Mouse (Mus musculus) forebrain, embryonic 14.5 days (tissue): ENCODE data around the gene Gsk3a. TPM values are rescaled to one million over a fixed set of nuclear protein-coding genes. Genes with fewer than 3 reads are reported as not detected.

ENCODE experiments used
- ATAC-seq: fragments of 200-750 bp; cut with Nextera tagmentation; 2 replicates; pipeline ENCODE4 v1.8.0; 2017; ENCODE audit warnings: mild to moderate bottlenecking, moderate library complexity
- DNase-seq: peaks from one replicate; pipeline ENCODE4 v3.0.0-alpha.2; 2015; ENCODE audit warnings: low spot score
- H3K27ac ChIP-seq: fragments of 300-500 bp; sonication (generic); 2 replicates; pipeline ENCODE4 v1.5.1; 2014; ENCODE audit warnings: low read depth, mild to moderate bottlenecking, control low read depth, low read length, moderate library complexity
- H3K27me3 ChIP-seq: fragments of 300-500 bp; sonication (generic); replicated peaks from 2 replicates; pipeline ENCODE4 v1.6.1; 2014; ENCODE audit warnings: low read length, control low read depth, mixed read lengths; ENCODE audit not compliant: control insufficient read depth, insufficient read depth
- H3K36me3 ChIP-seq: fragments of 300-500 bp; sonication (generic); 2 replicates; pipeline ENCODE4 v1.6.1; 2014; ENCODE audit warnings: low read length, control low read depth; ENCODE audit not compliant: control insufficient read depth, insufficient read depth
- H3K4me1 ChIP-seq: fragments of 300-500 bp; sonication (generic); 2 replicates; pipeline ENCODE4 v1.6.1; 2014; ENCODE audit warnings: antibody characterized with exemption, low read length, control low read depth; ENCODE audit not compliant: control insufficient read depth, insufficient read depth
- H3K4me2 ChIP-seq: fragments of 300-500 bp; sonication (generic); 2 replicates; pipeline ENCODE4 v1.6.1; 2014; ENCODE audit warnings: mild to moderate bottlenecking, control low read depth, low read length
- H3K4me3 ChIP-seq: fragments of 300-500 bp; sonication (generic); 2 replicates; pipeline ENCODE4 v1.5.1; 2014; ENCODE audit warnings: low read depth, low read length, control low read depth
- H3K9ac ChIP-seq: fragments of 300-500 bp; sonication (generic); 2 replicates; pipeline ENCODE4 v1.6.1; 2014; ENCODE audit warnings: mild to moderate bottlenecking, low read length, control low read depth, moderate library complexity
- H3K9me3 ChIP-seq: fragments of 300-500 bp; sonication (generic); replicated peaks from 2 replicates; pipeline ENCODE4 v1.6.1; 2016; ENCODE audit warnings: low read length, control low read depth, mixed read lengths; ENCODE audit not compliant: control insufficient read depth
- WGBS: fragments of 180-500 bp; shearing (Covaris S2); extraction: QIAGEN DNeasy Blood & Tissue Kit; methylation state at CpG from one replicate; pipeline ENCODE4 v1.1.7; 2014; 5-methylcytosine and 5-hydroxymethylcytosine counted together
- polyA plus RNA-seq: library from polyadenylated mRNA; unstranded; fragments of >200 nt; fragmentation: Nextera tagmentation; extraction: Ambion mirVana; gene quantifications from 2 replicates; pipeline ENCODE4 v1.2.1, GENCODE M21; 2014

Gene Gsk3a
- polyA plus RNA-seq, 1 experiment from 2014 or later = 20.2 TPM

DNA sequence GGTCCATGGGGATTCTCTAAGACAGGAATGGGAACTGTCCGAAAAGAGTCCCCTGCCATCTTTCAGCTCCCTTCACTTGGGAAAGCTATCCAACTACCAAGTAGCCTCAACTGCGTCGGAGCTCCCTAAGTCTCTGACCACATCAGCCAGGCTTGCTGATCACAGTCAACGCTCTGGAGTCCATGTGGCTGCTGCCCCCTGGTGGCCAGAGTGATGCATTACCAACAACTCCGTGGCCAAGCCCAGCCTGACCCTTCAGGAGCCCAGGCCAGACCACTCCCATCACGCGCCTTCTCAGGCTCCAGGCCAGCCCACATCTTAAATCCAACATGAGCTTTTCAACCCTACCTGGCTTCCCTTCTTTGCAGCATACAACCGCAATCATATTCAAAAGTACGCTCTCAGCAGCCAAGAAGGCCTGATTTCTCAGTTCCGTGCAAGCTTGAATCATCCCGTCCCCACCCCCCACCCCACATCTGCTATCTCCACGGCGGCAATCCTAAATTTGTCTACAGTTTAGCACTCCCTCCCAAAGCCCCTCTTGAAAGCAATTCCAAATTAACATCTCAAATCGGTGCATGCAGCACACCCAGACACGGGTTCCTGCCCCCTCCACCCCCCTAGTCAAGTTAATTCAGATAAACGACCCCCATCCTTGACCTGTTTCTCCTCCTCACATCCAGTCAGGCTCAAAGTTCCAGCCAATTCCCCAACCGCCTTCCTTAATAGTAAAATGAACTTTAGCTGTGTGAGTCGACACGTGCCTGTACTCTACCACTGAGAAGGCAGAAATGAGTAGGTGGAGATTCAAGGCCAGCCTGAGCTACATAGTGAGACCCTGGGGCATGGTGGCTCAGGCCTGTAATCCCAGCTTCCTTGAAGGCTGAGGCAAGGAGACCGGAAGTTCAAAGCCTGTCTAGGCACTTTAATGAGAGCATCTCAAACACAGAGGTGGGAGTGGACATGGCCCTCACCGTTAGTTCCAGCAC lies 49.7 kb downstream of the Gsk3a start:
- H3K4me1 ChIP-seq = no peaks in the 10 kb centered on the region
- no peaks in the 10 kb centered on the region for H3K36me3 ChIP-seq
- H3K9me3 ChIP-seq = no peaks in the 10 kb centered on the region
- no peak overlapping the region for H3K4me3 ChIP-seq
- no peak overlapping the region for H3K27ac ChIP-seq
- no peak overlapping the region for H3K4me2 ChIP-seq
- H3K27me3 ChIP-seq = peaks cover 8% of the 10 kb centered on the region
- peak; percentile 92 for DNase-seq
- WGBS = 31% methylated on average over 21 of the region's 21 CpGs
- ATAC-seq = peak; percentile 86
- no peak overlapping the region for H3K9ac ChIP-seq

DNA sequence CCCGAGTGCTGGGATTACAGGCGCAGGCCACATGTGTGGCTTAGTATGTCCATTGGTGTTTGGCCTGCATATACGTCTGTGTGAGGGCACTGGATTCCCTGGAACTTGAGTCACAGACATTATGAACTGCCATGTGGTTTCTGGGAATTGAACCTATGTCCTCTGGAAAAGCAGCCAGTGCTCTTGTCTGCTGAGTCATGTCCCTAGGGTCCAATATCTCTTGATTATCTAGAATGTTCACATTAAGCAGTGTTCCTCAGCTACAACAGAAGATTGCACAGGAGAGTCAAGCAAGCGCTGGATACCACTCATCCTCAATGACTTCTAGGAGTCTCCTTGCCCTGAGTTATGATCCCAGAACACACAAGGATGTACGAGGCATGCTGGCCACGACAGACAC lies 53.6 kb downstream of the Gsk3a start:
- Histone ChIP-seq H3K36me3 (no peaks in the 10 kb centered on the region), H3K4me3 (no peak overlapping the region), H3K9ac (no peak overlapping the region), H3K4me2 (no peak overlapping the region), H3K27ac (no peak overlapping the region), H3K27me3 (peaks cover 29% of the 10 kb centered on the region), H3K4me1 (0 out of 2 replicates have a peak, but pooled peaks cover 2% of the 10 kb centered on the region), H3K9me3 (no peaks in the 10 kb centered on the region)
- no peak for DNase-seq
- 87% methylated on average over 6 of the region's 6 CpGs for whole genome bisulfite sequencing
- no peak for ATAC-seq

DNA sequence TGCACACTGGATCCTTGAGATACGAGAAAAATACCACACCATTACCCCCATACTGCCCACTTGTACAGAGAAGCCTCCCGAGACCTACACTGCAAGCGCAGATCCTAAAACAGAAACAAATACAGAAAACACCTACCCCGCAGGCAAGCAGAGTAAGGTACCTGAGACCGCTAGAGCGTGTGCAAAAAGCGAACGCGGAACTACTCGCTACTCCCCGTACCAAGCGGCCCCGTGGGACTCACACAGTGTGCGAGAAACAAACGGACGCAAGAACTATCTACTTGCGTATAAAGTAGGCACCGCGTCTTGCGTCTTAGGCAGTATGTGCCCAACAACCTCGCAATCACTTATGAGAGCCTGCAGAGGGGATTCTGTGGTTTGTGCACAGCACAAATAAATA lies 55.8 kb downstream of the Gsk3a start:
- peaks cover 29% of the 10 kb centered on the region for H3K27me3 ChIP-seq
- ATAC-seq (no peak), DNase-seq (peak; percentile 37)
- H3K9ac ChIP-seq = peak overlapping the region; percentile 38
- H3K27ac ChIP-seq = no peak overlapping the region
- peak overlapping the region; percentile 22 for H3K4me3 ChIP-seq
- H3K9me3 ChIP-seq = no peaks in the 10 kb centered on the region
- no peaks in the 10 kb centered on the region for H3K36me3 ChIP-seq
- peak overlapping the region; percentile 47 for H3K4me2 ChIP-seq
- WGBS = 4% methylated on average over 21 of the region's 21 CpGs
- H3K4me1 ChIP-seq = peaks cover 11% of the 10 kb centered on the region; the same call in 1 of the 2 replicates

DNA sequence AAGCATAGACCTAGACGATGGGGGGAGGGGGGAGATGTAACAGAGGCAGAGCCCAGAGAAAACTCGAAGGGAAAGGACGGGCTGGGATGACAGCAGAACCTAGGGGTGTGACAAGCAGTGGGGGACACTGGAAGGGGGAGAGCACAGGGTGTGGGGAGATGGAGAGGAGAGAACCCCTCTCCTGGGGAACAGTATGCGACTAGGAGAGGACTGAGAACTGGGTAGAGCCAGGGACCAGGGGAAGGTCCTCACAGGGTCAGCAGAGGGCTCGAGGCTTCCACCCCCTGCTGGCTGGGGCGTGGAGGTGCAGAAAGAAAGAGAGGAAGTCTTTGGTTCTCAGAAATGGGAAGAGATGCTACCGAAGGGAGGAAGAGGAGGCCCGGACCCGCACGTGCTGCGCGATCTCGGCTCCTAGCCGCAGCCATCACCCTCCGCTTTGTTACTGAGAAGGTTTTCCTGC lies 56.3 kb downstream of the Gsk3a start:
- peak overlapping the region; percentile 22 for H3K4me3 ChIP-seq
- H3K9ac ChIP-seq = peak overlapping the region; percentile 38
- H3K9me3 ChIP-seq = no peaks in the 10 kb centered on the region
- H3K36me3 ChIP-seq = no peaks in the 10 kb centered on the region
- H3K4me1 ChIP-seq = peaks cover 12% of the 10 kb centered on the region; the same call in 1 of the 2 replicates
- peaks cover 29% of the 10 kb centered on the region for H3K27me3 ChIP-seq
- H3K4me2 ChIP-seq = peak overlapping the region; percentile 47
- ATAC-seq = no peak
- under 1% methylated on average over 15 of the region's 15 CpGs for WGBS
- peak; percentile 47 for DNase-seq
- H3K27ac ChIP-seq = no peak overlapping the region

DNA sequence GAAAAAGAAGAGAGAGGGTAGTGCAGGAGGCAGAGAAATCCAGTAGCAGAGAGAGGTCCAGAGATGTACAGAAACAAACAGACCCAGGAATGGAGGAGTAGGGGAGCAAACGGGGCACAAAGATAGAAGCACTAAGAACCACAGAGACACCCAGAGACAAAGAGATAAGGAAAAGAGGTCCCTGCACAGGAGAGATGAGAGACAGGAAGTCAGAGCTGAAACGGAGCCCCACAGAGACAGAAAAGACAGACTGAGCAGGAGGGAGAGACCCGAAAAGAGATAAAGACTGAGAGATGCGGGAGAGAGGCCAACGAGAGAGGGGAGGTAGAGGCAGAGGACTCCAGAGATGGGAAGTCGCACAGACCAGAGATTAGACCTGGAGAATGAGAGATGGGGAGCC lies 57.1 kb downstream of the Gsk3a start:
- peak overlapping the region; percentile 47 for H3K4me3 ChIP-seq
- H3K4me1 ChIP-seq = peaks cover 15% of the 10 kb centered on the region; the same call in 1 of the 2 replicates
- H3K27me3 ChIP-seq = peaks cover 29% of the 10 kb centered on the region
- H3K9me3 ChIP-seq = no peaks in the 10 kb centered on the region
- no peak for DNase-seq
- ATAC-seq = no peak
- peak overlapping the region; percentile 97; the same call in 1 of the 2 replicates for H3K27ac ChIP-seq
- 4% methylated on average over 6 of the region's 6 CpGs for WGBS
- peak overlapping the region; percentile 71 for H3K4me2 ChIP-seq
- H3K36me3 ChIP-seq = no peaks in the 10 kb centered on the region
- H3K9ac ChIP-seq = peak overlapping the region; percentile 83; the same call in 1 of the 2 replicates

DNA sequence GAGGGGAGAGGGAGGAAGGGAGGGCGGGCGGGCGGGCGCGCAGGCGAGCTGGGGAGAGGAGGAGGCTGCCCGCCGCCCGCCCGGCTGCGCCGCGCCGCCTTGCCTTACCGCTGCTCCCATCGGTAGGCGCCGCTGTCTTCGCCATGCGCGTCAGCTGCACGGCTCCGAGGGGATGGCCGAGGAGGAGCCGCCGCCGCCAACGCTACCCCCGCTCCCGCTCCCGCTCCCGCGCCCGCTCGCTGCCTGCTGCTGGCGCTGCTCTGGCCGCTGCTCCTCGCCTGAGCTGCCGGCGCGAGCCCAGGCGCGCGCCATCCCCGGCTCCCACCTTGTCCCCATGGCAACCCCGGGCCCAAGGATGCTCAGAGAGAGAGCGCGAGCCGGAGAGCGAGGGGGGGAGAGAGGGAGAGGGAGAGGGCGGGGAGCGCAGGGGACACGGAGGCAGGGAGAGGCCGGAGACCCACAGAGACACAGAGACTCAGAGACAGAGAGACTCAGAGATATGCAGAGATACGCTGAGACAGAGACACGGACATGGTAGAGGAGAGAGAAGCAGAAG lies 58.0 kb downstream of the Gsk3a start, which contains the start of gene Pou2f2:
Pou2f2 (minus strand) TSS at position 121 of the 556 bp plus-strand sequence.
- peak within 1 kb of the TSS; percentile 97 for H3K27ac ChIP-seq
- ATAC-seq = peak; percentile 94
- H3K4me3 ChIP-seq = peak within 1 kb of the TSS; percentile 47
- H3K9me3 ChIP-seq = no peaks in the 10 kb centered on the region
- H3K4me2 ChIP-seq = peak within 1 kb of the TSS; percentile 71
- H3K27me3 ChIP-seq = peaks cover 29% of the 10 kb centered on the region
- DNase-seq = peak; percentile 95
- peak within 1 kb of the TSS; percentile 83 for H3K9ac ChIP-seq
- under 1% methylated on average over 39 of the region's 56 CpGs for WGBS
- H3K36me3 ChIP-seq = no peaks in the 10 kb centered on the region
- H3K4me1 ChIP-seq = peaks cover 15% of the 10 kb centered on the region; the same call in 1 of the 2 replicates

DNA sequence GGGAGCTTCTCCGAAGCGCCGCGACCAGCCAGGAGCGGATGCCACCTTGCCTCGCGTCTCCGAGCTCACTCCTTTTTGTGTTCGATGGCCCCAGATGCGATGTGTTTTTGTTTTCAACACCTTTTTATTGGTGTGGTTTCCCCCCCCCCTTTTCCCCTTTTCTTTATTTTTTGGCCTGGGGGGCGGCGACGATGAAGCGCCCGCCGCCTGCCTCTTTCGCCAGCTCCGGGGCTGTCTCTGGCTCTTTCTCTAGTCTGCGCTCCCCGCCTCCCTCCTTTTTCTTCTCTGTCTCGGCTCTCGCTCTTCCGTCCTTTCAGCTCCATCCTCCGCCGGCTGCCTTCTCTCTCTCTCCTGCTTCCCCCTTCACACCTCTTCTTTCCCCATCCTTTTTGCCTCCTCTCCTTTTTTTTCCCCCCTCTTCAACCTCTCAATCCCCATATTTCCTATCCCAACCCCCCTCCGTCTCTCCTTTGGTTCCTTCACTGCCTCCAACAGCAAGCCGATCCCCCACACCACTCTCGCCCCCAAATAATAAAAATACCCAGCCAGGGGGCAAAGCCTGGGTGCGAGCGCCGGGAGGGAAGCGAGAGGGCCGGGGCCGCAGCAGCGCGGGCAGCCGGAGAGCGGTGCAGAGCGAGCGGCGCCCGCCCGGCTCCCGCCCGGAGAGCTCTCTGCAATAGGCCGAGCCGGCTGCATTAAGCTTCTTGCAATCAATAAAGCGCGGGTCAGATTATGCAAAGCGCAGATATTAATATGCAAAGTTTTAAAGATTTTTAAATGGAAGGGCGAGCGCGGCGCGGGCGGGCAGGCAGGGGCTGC lies 58.7 kb downstream of the Gsk3a start:
- Histone ChIP-seq H3K36me3 (no peaks in the 10 kb centered on the region), H3K9ac (peak overlapping the region; percentile 83), H3K4me3 (peak overlapping the region; percentile 47), H3K27ac (peak overlapping the region; percentile 97), H3K4me2 (peak overlapping the region; percentile 71), H3K27me3 (peaks cover 29% of the 10 kb centered on the region), H3K9me3 (no peaks in the 10 kb centered on the region), H3K4me1 (peaks cover 19% of the 10 kb centered on the region)
- under 1% methylated on average over 51 of the region's 56 CpGs for WGBS
- ATAC-seq = peak; percentile 78
- DNase-seq = peak; percentile 68

DNA sequence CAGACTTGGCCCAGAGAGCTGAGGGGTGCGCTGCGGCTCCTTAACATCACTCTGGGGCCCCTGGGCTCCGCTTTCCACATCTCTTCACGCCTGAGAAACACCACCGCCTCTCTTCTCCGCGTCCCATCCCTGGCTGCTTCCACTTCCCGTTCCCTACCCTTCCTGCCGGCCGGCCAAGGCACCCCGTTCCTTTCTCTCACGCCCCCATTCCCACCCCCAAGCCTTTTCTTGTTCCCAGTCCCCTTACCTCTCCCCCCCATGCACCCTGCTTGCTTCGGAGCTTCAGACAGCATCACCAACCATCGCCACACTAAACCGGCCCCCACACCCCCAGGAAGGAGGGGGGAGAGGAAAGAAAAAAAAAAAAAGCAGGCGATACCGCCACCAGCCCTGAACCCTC lies 59.3 kb downstream of the Gsk3a start:
- peak overlapping the region; percentile 47 for H3K4me3 ChIP-seq
- H3K27me3 ChIP-seq = peaks cover 24% of the 10 kb centered on the region
- DNase-seq (peak; percentile 31), ATAC-seq (no peak)
- WGBS = 1% methylated on average over 12 of the region's 17 CpGs
- peak overlapping the region; percentile 83 for H3K9ac ChIP-seq
- H3K4me1 ChIP-seq = peaks cover 22% of the 10 kb centered on the region
- H3K4me2 ChIP-seq = peak overlapping the region; percentile 71
- peak overlapping the region; percentile 97 for H3K27ac ChIP-seq
- H3K9me3 ChIP-seq = no peaks in the 10 kb centered on the region
- H3K36me3 ChIP-seq = no peaks in the 10 kb centered on the region
